In genomic region chr4:32158886-32159285, GRCm38 (mm10) we compare ENCODE assay signal across 20 mouse cellular contexts.
"Had no signal": no experiment of that assay in that cellular context is flagged by ENCODE, and none has a peak within 500 bp of the region (broad histone marks: within the 10 kb centered on the region; RNA-seq: fewer than 3 reads in every experiment).

No protein-coding gene starts in this region.

- H3K4me3 ChIP-seq: lung, embryonic 15.5 days; megakaryocyte, embryonic 14.5 days; midbrain, embryonic 13.5 days; midbrain, embryonic 15.5 days; myocyte; neural tube, embryonic 13.5 days; neural tube, embryonic 15.5 days had no signal

- H3K9me3 ChIP-seq: lung, embryonic 15.5 days; megakaryocyte, embryonic 14.5 days; midbrain, embryonic 13.5 days; midbrain, embryonic 15.5 days; neural tube, embryonic 13.5 days; neural tube, embryonic 15.5 days had no signal

- H3K27me3 ChIP-seq: lung, embryonic 15.5 days; midbrain, embryonic 13.5 days; neural tube, embryonic 13.5 days; neural tube, embryonic 15.5 days had no signal

- DNase-seq: lung, adult 2 months; lung, postnatal 14 days; lung, postnatal 36 days; retina, postnatal 1 day; right cerebral cortex, postnatal 25 days; right cerebral cortex, postnatal 4 days; spleen, adult 18-20 months; thymus, adult 18-20 months; thymus, postnatal 14 days; thymus, postnatal 36 days had no signal

- H3K9ac ChIP-seq: lung, embryonic 15.5 days; midbrain, embryonic 13.5 days; midbrain, embryonic 15.5 days; neural tube, embryonic 13.5 days; neural tube, embryonic 15.5 days had no signal

- H3K4me2 ChIP-seq: lung, embryonic 15.5 days; midbrain, embryonic 11.5 days; midbrain, embryonic 13.5 days; midbrain, embryonic 15.5 days; neural tube, embryonic 13.5 days; neural tube, embryonic 15.5 days had no signal

- H3K36me3 ChIP-seq: lung, embryonic 15.5 days; midbrain, embryonic 13.5 days; midbrain, embryonic 15.5 days; neural tube, embryonic 13.5 days; neural tube, embryonic 15.5 days had no signal

- H3K27ac ChIP-seq: lung, embryonic 15.5 days; macrophage; midbrain, embryonic 13.5 days; midbrain, embryonic 15.5 days; neural tube, embryonic 13.5 days; neural tube, embryonic 15.5 days had no signal

- ATAC-seq: lung, postnatal 0 days; midbrain, embryonic 13.5 days; midbrain, embryonic 15.5 days had no signal
